Mouse (Mus musculus) bone marrow, adult 2 months (tissue): ENCODE data around the gene Art2b. TPM values are rescaled to one million over a fixed set of nuclear protein-coding genes. Genes with fewer than 3 reads are reported as not detected.

Experiments
- H3K27ac ChIP-seq: fragments of 200-500 bp; 2 replicates; pipeline ENCODE4 v1.5.1; 2012; ENCODE audit warnings: low read depth, mild to moderate bottlenecking, control low read depth, inconsistent platforms, low read length; ENCODE audit not compliant: control insufficient read depth, poor library complexity, insufficient read depth
- H3K4me1 ChIP-seq: fragments of 200-500 bp; 2 replicates; pipeline ENCODE4 v1.6.1; 2011; ENCODE audit warnings: low read length; ENCODE audit not compliant: control insufficient read depth, insufficient read depth
- H3K4me3 ChIP-seq: fragments of 200-500 bp; replicated peaks from 2 replicates; pipeline ENCODE3; 2011; ENCODE audit warnings: mild to moderate bottlenecking, low read depth, low read length, control low read depth; ENCODE audit not compliant: control insufficient read depth
- CTCF ChIP-seq: fragments of 200-500 bp; IDR thresholded peaks from 2 replicates; pipeline ENCODE4 v1.5.1; 2011; ENCODE audit warnings: low read length, control low read depth; ENCODE audit not compliant: control insufficient read depth, insufficient read depth
- POLR2A ChIP-seq: fragments of 200-500 bp; IDR thresholded peaks from 2 replicates; pipeline ENCODE4 v1.6.1; 2011; ENCODE audit warnings: low read depth, mild to moderate bottlenecking, control low read depth, low read length, borderline replicate concordance; ENCODE audit not compliant: control insufficient read depth
- WGBS: fragments of 180-500 bp; shearing (Covaris S2); methylation state at CpG from one replicate; pipeline ENCODE4 v1.1.7; 2018; 5-methylcytosine and 5-hydroxymethylcytosine counted together
- polyA plus RNA-seq: library from polyadenylated mRNA; stranded (reverse); fragments of >200 nt; gene quantifications from 2 replicates; pipeline ENCODE4 v1.2.4, GENCODE M21; 2011; ENCODE audit warnings: low replicate concordance; ENCODE audit not compliant: missing spikeins, insufficient read depth, insufficient read length

Gene Art2b
- polyA plus RNA-seq, 1 experiment: not detected

DNA sequence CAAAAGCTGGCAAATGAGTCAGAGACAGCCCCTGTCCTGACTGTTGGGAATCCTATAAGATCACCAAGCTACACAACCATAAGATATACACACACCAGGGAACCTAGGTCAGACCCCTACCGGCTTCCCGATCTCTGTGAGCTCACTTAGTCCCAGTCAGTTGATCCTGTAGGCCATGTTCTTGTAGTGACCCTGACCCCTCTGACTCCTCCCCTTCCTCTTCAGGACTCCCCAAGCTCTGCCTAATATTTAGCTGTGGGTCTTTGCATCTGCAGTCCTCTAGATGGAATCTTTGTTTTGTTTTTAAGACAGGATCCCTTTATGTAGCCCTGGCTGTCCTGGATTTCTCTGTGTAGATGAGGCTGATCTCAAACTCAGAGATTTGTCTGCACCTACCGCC is 36.1 kb downstream of the Art2b start:
- H3K27ac ChIP-seq: no peak overlapping the region
- WGBS: 82% methylated on average over 3 of the region's 3 CpGs
- no peak overlapping the region for H3K4me3 ChIP-seq
- no peaks in the 10 kb centered on the region; the same call in 1 of the 2 replicates for H3K4me1 ChIP-seq
- TF ChIP-seq POLR2A (no peak), CTCF (no peak)

DNA sequence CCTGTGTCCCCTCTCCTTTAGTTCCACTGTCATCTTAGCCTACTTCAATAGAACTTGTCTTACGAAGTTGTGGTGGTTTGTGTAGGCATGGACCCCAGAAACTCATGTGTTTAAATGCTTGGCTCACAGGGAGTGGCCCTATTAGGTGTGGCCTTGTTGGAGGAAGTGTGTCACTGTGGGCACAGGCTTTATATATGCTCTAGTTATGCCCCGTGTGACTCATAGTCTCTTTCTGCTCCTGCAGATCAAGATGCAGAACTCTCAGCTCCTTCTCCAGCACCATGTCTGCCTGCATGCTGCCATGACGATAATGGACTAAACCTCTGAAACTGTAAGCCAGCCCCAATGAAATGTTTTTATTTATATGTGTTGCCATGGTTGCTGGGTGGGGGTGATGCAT is 37.7 kb downstream of the Art2b start:
- 48% methylated on average over 3 of the region's 3 CpGs for WGBS
- H3K4me3 ChIP-seq: no peak overlapping the region
- H3K4me1 ChIP-seq: no peaks in the 10 kb centered on the region; the same call in 1 of the 2 replicates
- TF ChIP-seq POLR2A (no peak), CTCF (no peak)
- no peak overlapping the region for H3K27ac ChIP-seq

DNA sequence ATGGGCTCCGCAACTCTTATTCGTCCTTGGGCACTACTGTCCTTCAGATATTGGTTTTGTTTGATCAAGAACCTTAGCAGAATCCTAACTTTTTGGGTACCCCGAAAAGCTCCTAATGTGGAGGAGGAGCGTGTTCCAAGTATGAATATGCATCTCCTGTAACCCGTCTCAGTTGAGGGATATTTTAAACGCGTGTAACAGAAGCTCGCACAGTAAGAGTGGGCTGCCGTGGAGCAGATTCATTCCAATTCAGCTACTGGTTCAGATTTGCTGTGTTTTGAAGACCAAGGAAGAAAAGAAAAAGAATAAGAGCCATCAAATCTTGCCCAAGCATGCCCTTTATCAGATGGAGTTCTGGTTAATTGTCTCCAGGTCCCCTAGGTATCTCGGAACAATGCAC is 43.7 kb downstream of the Art2b start:
- 88% methylated on average over 10 of the region's 10 CpGs for WGBS
- TF ChIP-seq POLR2A (no peak), CTCF (no peak)
- H3K27ac ChIP-seq: no peak overlapping the region
- no peaks in the 10 kb centered on the region; the same call in 1 of the 2 replicates for H3K4me1 ChIP-seq
- no peak overlapping the region for H3K4me3 ChIP-seq

DNA sequence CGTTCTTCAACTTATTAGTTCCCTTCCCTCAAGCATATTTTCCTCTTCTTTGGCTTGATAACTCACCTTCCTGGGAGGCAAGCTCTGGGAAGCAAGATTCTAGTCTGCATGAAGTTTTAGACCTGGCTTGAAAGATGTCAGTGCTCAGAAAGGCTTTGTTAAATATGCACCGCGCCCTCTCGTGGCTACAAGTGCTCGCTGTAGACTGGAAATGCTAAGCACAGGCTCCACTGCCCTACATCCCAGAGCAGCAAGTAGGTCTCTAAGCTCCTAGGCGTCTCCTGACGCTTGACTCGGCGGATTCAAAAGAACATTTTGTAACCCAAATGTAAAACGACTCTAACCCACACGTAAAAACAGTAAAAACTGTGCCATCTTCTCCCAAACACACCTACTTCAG is 44.3 kb downstream of the Art2b start:
- no peak for TF ChIP-seq POLR2A
- TF ChIP-seq CTCF: peak; percentile 66
- 2% methylated on average over 11 of the region's 11 CpGs for WGBS
- H3K4me1 ChIP-seq: no peaks in the 10 kb centered on the region; the same call in 1 of the 2 replicates
- H3K27ac ChIP-seq: no peak overlapping the region
- no peak overlapping the region for H3K4me3 ChIP-seq

DNA sequence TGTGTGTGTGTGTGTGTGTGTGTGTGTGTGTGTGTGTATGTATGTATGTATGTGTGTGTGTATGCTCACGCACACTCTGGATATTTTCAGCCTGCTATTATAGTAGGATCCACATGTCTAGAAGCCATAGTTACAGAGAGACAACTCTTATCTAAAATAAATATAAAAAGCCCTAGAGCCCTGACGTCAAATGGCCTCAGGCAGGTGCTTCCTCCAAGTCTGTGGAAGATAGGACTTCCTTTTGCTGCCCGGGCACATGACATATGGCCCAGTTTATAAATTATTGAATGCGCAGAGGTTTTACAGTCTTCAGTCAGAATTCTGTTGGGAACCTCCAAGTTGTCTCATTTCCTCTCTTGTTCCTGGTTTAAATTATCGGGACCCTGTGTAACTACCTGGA is 44.7 kb downstream of the Art2b start:
- WGBS: 13% methylated on average over 5 of the region's 5 CpGs
- TF ChIP-seq POLR2A: no peak
- no peak for TF ChIP-seq CTCF
- H3K4me3 ChIP-seq: no peak overlapping the region
- H3K27ac ChIP-seq: no peak overlapping the region
- no peaks in the 10 kb centered on the region; the same call in 1 of the 2 replicates for H3K4me1 ChIP-seq

DNA sequence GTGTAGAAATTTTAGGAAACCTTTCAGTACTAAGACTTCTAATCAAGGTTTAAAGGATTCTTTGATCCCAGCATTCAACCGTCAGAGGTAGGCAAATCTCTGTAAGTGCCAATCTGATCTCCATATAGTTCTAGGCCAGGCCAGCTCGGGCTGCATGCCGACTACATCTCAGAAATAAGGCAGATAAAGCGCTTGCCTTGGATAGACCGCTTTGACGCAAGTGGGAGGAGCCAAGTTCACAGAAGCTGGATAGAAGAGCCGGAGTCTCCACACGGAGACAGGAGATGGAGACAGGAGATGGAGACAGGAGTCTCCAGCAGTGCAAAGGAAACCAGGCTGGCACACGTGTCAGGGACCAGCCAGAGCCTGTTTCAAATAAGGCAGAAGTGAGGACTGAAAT is 45.6 kb downstream of the Art2b start:
- no peak for TF ChIP-seq POLR2A
- Histone ChIP-seq H3K4me3 (no peak overlapping the region), H3K27ac (no peak overlapping the region), H3K4me1 (no peaks in the 10 kb centered on the region; the same call in 1 of the 2 replicates)
- WGBS: 81% methylated on average over 9 of the region's 9 CpGs

DNA sequence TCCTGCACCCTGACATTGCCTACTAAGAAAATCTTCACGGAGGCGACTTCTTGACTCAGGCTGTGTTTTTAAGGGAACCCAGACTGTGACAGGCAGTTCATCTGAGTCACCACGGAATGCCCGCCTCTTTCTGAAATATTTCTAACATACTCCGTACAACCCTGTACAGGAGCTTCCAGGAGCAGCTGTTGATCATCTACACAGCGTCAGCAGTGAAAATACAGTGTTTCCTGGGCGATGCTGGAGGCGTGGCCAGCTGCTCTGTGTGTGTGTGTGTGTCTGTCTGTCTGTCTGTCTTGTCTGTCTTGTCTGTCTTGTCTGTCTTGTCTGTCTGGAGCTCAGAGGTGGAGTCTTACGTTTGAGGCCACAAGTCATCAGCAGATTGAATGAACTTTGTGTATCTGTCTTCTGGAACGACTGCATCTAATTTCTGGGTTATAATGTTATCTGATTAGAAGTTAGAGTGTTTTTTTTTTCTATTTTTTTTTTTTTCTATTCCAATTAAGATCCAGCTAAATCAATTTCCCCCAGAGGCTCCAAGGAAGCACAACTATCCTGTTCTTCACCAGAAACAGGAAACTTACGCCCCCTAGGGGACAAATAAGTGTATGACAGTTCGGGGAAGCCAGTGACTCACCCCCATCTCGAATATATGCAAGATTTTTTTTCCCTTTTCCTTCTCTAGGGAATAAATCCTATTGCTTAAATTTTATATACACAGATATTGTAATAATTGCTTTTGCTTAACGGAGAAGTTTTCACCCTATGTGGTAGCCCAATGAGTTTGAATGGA is 47.1 kb downstream of the Art2b start:
- Histone ChIP-seq H3K4me3 (peak overlapping the region; percentile 9), H3K27ac (no peak overlapping the region), H3K4me1 (no peaks in the 10 kb centered on the region; the same call in 1 of the 2 replicates)
- 19% methylated on average over 14 of the region's 14 CpGs for WGBS
- no peak for TF ChIP-seq CTCF
- TF ChIP-seq POLR2A: no peak

DNA sequence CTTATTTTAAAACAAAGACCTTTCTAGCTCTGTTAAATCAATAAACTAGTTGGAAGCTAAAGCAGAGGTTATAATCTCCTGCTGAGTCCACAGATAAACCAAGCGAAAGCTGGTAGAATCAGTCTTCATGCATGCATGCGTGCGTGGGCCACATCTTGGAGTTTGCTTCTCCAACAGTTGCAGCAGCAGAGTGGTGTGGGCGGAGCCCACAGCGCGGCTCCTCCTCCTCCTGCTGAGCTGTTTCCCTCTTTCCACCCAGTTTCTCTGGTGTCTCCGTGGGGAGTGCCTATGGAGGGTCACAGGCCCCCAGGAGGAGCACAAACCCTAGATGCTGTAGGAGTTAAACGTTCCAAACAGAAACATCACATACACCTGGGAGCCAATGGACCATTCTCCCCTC is 47.9 kb downstream of the Art2b start:
- Histone ChIP-seq H3K4me1 (no peaks in the 10 kb centered on the region; the same call in 1 of the 2 replicates), H3K4me3 (no peak overlapping the region), H3K27ac (peak overlapping the region; percentile 16; the same call in 1 of the 2 replicates)
- TF ChIP-seq POLR2A: no peak
- no peak for TF ChIP-seq CTCF
- 29% methylated on average over 8 of the region's 8 CpGs for WGBS
